Mouse (Mus musculus): ENCODE results near the gene Rab23.
"Not testable (repeated sequence)": the region's sequence is repeated elsewhere in the genome, so short reads cannot be mapped to it uniquely, and the experiment has no call there.

The Rab23 gene

GRCm38 (mm10) chr1:33734001-33734685 is 14.5 kb downstream of the Rab23 start:
- no peak for DNase-seq

GRCm38 (mm10) chr1:33738281-33738680 is 18.6 kb downstream of the Rab23 start:
- no peak for DNase-seq

- DNase-seq, result no peak
These were observed 19.1 kb downstream of the Rab23 start for GRCm38 (mm10) chr1:33738681-33739278.

- DNase-seq, result peak; percentile 87
These were observed 19.6 kb downstream of the Rab23 start for GRCm38 (mm10) chr1:33739302-33739701.

GRCm38 (mm10) chr1:33742903-33743302 is 23.2 kb downstream of the Rab23 start:
- DNase-seq, result no peak

- DNase-seq, result not testable (repeated sequence)
These were observed 25.1 kb downstream of the Rab23 start for GRCm38 (mm10) chr1:33744815-33745214.

- DNase-seq, result no peak
These were observed 26.2 kb downstream of the Rab23 start for GRCm38 (mm10) chr1:33745901-33746300.

- no peak for DNase-seq
These were observed 29.4 kb downstream of the Rab23 start for GRCm38 (mm10) chr1:33749109-33749508.

GRCm38 (mm10) chr1:33749709-33750108 is 30.0 kb downstream of the Rab23 start:
- DNase-seq, result not testable (repeated sequence)

GRCm38 (mm10) chr1:33751283-33751682 is 31.6 kb downstream of the Rab23 start:
- DNase-seq, result peak; percentile 77

- no peak for DNase-seq
These were observed 34.4 kb downstream of the Rab23 start for GRCm38 (mm10) chr1:33754089-33754488.

GRCm38 (mm10) chr1:33754965-33755735 is 35.5 kb downstream of the Rab23 start:
- DNase-seq, result no peak

- no peak for DNase-seq
These were observed 36.1 kb downstream of the Rab23 start for GRCm38 (mm10) chr1:33755799-33756198.

- no peak for DNase-seq
These were observed 36.8 kb downstream of the Rab23 start for GRCm38 (mm10) chr1:33756258-33757032.

GRCm38 (mm10) chr1:33757033-33757413 is 37.3 kb downstream of the Rab23 start:
- DNase-seq, result peak; percentile 44

GRCm38 (mm10) chr1:33757491-33758041 is 37.9 kb downstream of the Rab23 start, which contains the start of gene Bag2:
Gene Bag2 (minus strand): TSS chr1:33757795.
- DNase-seq, result peak; percentile 70

- no peak for DNase-seq
These were observed 38.8 kb downstream of the Rab23 start for GRCm38 (mm10) chr1:33758488-33758887.

- no peak for DNase-seq
These were observed 44.1 kb downstream of the Rab23 start for GRCm38 (mm10) chr1:33763826-33764225.

- DNase-seq, result no peak
These were observed 45.9 kb downstream of the Rab23 start for GRCm38 (mm10) chr1:33765468-33766080.

GRCm38 (mm10) chr1:33766520-33767508 is 47.1 kb downstream of the Rab23 start:
- DNase-seq, result no peak
